Mouse (Mus musculus): ENCODE data around the gene 4833427G06Rik.
"Not testable (repeated sequence)": the region's sequence is repeated elsewhere in the genome, so short reads cannot be mapped to it uniquely, and the experiment has no call there.

Gene 4833427G06Rik

DNA sequence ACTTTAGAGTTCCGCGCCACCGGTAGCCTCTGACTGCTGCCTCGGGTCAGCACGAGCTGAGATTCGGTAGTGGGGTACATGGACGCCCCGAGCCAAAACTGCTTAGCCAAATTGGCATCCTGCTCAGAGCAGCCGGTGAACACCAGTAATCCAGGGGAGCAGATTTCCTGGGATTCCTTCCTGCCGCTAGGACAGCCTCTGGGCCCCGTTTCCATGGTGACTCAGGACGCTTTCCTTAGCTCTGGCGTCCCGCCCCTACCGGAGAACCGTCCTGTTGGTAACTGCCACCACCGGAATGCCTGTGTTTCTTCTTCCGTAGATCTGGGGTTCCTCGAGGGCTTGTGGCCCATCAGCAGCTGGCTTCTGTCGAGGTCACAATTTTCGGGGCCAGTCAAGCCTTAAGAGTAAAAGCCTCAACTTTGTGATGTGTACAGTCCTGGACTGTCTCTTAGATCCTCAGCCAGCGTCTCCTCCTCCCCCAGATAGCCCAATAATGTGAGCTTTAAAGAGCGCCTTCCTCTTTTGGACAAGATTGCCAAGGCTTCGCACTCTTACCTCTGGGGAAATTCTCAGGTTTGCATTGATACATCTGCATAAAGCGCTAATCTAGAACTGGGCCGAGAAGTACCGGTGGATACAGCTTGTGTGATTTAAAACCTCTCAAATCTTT is at the start of gene 4833427G06Rik:
Gene 4833427G06Rik, minus strand, starts transcription at position 323 of the 670 bp plus-strand sequence.
- DNase-seq (ENCODE audit: low read depth, low spot score): peak; percentile 54

GRCm38 (mm10) chr9:51147294-51147693 is 45.4 kb upstream of the 4833427G06Rik start:
- no peak for DNase-seq (ENCODE audit: low read depth, low spot score)

DNA sequence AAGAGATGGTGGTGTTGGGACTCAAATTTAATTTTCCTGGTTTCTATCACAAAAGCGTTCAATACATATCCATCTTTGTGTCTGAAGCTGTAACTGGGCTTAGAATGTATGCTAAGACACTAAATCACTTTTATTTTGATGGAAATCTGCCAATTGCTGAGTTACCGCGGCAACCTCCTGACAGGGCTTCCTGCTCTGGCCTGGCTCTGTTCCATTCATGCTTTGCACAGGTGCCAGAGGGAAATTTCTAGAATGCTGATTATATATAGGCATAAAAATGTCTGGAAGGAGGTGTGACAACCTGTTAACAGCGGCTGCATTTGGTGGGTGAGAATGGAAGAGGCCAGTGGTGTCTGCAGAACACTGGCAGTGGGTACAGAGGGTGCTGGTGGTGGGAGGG is 44.6 kb upstream of the 4833427G06Rik start:
- DNase-seq (ENCODE audit: low read depth, low spot score): no peak

GRCm38 (mm10) chr9:51144218-51144617 is 42.3 kb upstream of the 4833427G06Rik start:
- no peak for DNase-seq (ENCODE audit: low read depth, low spot score)

- DNase-seq (ENCODE audit: low read depth, low spot score): no peak
Observed at GRCm38 (mm10) chr9:51143437-51143836, 41.6 kb upstream of the 4833427G06Rik start.

DNA sequence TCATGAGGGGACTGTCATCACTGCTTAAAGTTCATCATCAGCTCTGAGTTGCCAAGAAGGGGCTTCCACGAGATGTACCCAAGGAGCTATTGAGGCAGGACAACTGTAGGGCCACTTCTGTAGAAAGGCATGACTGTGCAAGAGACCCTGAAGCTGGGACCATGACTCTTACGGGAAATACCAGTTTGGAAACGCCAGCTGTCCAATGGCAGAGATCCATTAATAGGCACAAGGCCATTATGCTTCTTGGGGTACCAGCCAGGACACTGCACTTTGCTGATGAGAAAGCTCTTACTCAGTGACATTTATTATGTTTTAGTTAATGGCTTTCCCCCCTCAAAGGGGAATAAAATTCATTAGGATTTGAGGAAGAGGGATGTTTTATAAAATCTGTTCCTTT is 38.8 kb upstream of the 4833427G06Rik start:
- DNase-seq (ENCODE audit: low read depth, low spot score): no peak

DNA sequence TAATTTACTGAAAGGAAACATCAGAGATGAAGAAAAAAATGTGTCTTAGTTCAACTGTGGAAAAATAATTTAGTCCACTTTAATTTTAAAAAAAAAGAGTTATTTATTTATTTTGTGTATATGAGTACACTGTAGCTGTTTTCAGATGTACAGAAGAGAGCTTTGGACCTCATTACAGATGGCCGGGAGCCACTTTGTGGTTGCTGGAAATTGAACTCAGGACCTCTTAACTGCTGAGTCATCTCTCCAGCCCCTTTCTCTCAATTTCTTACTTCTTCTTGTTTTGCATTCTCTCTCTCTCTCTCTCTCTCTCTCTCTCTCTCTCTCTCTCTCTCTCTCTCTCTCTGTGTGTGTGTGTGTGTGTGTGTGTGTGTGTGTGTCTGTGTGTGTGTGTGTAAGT is 37.5 kb upstream of the 4833427G06Rik start:
- DNase-seq (ENCODE audit: low read depth, low spot score): not testable (repeated sequence)

DNA sequence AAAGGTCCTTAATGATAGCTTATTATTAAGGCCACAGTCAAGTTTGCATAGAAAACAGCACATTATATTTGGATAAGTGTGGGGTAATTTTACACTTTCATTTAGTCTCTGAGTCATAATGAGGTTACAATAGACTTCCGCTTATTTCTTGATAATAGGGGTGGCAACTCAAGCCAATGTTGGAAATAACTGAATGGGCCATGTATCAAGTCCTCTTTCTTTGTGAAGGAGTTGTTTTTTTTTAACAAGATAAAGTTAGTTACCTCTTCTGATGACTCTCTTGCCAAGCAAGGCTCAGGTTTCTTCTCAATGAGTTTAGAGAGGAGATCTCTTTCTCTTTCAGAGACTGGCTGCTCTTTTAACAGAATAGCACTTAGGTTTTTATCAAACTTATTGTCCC is 36.4 kb upstream of the 4833427G06Rik start:
- no peak for DNase-seq (ENCODE audit: low read depth, low spot score)

DNA sequence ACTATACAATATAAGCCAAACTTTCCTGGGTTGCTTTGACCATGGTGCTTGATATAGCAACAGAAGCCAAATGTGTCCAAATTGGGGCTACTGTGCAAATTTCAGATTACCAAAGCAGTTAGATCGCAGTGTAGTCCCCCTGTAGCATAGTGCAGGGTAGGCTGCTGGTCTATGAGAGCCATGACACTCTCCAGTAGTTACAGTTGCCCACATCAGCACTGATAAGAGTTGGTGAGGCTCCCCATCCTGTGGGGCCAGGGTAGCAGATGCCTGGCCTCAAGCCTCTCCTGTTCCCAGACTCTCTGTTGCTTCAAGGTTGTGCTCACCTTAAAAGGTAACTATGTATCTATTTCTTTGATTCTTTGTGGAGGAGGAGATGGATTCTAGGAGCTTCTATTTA is 36.0 kb upstream of the 4833427G06Rik start:
- no peak for DNase-seq (ENCODE audit: low read depth, low spot score)

DNA sequence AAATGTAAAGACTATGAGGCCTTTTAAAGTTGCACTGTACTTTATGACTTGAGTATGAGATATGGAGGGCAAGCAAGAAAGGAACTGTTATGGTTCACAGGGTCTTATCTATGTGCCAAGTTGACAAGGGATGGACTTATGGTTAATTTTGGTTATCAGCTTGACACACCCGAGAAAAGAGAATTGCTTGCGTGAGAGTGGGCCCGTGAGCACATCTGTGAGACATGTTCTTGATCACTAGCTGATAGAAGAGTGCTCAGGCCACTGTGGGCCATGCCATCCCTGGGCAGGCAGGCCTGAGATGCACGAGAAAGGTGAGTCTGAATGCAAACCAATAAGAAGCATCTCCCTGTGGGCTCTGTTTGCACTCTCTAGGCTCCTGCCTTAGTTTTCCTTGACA is 35.6 kb upstream of the 4833427G06Rik start:
- DNase-seq (ENCODE audit: low read depth, low spot score): no peak

- DNase-seq (ENCODE audit: low read depth, low spot score): no peak
Observed at GRCm38 (mm10) chr9:51136985-51137384, 35.1 kb upstream of the 4833427G06Rik start.

GRCm38 (mm10) chr9:51114767-51115166 is 12.9 kb upstream of the 4833427G06Rik start:
- DNase-seq (ENCODE audit: low read depth, low spot score): no peak

DNA sequence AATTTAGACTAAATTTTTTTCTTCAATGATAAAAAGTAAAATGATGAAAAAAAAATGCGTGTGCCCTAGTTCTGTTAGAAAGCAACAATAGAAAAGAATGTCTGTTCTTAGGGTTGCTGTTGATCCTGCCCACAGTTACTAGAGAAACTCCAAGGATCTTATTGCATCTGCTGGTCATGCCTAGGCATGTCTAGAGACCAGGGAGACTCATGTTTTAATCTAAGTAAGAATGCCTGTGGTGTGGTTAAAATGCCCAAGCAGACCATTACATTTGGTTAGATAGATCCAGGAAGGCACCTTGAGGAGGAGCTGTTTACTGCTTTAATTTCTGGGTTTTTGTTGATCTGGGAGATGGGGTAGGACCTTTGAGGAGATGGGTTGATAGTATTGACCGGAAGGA is 3.9 kb upstream of the 4833427G06Rik start:
- no peak for DNase-seq (ENCODE audit: low read depth, low spot score)

GRCm38 (mm10) chr9:51103808-51104514 is 2.1 kb upstream of the 4833427G06Rik start:
- no peak for DNase-seq (ENCODE audit: low read depth, low spot score)

DNA sequence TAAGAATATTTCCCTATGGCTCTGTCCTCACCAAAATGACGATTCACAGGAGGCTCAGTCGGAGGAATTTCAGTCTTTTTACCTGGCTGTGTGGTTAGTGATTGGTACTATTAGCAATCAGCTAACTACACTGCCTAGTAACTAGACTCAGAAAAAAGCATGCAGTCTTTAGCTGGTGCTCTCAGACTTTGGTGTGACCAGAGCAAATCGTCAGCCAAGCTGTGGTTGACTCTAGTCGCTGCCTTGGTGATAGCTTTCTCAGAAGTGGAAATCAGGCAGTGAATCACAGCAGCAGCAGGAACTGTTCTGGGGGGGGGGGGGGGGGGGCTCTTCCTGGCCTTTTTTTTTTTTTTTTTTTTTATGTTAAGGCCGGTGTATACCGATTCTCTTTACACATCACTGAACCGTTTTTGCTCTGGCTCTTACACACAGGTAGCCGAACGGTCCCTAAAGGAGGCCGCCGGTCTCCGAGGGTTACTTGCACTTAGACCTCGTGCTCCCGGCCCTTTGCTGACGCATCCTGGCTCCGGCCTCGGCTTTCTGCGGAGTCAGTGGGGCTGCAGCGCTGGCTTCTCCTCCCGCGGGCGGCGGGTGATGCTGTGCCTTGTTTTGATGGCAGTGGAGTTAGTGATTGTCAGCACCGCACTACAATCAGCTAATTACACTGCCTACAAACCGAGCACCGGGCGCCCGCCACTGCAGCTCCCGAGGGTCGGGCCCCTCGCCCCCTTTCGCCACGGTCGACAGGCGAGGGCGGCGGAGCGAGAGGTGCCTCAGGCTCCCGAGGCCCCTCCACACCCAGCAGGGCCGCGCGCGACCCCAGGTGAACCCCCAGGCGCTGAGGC is 1.3 kb upstream of the 4833427G06Rik start:
- DNase-seq (ENCODE audit: low read depth, low spot score): no peak

- DNase-seq (ENCODE audit: low read depth, low spot score): no peak
Observed at GRCm38 (mm10) chr9:51096306-51096705, 5.6 kb downstream of the 4833427G06Rik start.

GRCm38 (mm10) chr9:51093697-51094096 is 8.2 kb downstream of the 4833427G06Rik start:
- DNase-seq (ENCODE audit: low read depth, low spot score): no peak

- DNase-seq (ENCODE audit: low read depth, low spot score): no peak
Observed at GRCm38 (mm10) chr9:51081614-51082013, 20.3 kb downstream of the 4833427G06Rik start.

DNA sequence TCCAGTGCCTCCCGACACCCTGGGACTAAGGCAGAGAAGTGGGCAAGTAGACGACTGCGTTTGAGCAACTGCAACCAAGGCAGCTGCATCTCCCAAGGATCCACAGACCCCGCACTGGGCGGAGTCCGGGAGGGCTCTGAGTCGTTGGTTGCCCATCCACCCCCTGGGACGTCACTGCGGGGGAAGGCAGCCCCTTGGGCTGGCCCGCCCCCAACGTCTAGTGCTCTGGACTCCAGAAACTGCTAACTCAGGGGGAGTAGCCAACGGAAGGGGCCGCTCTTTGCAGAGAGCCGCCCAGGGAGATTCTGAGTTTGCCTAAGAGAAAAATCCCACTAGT is 24.9 kb downstream of the 4833427G06Rik start, which contains the start of gene Layn:
Gene Layn, minus strand, starts transcription at position 116 of the 337 bp plus-strand sequence.
- peak; percentile 59 for DNase-seq (ENCODE audit: low read depth, low spot score)

DNA sequence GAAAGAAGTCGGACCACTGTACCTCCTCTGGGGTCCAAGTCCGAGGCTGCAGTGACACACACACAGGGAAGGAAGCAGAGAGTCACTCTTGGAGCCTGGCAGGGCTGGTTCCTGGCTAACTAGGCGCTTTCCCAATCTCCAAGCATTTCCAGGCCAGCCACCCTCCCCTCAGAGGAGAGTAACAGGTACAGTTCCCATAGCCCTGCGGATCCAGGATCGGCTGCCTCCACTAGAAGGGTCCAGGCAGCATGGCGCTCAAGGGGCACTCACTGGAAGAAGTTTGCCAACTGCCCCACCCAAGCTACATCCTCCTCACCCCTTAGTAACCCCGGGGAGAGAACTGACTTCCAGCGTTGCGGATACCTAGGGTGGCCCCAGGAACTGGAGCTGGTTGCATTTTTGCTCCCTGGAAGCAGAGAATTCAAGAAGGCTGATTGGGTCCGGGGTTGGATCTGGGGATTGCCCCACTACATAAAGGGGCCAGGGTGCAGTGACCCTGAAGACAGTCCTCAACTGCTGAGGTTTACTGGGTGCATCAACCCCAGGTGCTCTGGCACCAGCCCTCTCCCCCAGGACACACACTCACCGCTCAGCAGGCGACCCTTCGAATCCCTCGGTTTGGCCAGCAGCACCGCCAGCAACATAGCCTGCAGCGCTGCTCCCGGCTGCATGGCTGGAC is 25.4 kb downstream of the 4833427G06Rik start:
- DNase-seq (ENCODE audit: low read depth, low spot score): no peak

GRCm38 (mm10) chr9:51075780-51076179 is 26.1 kb downstream of the 4833427G06Rik start:
- DNase-seq (ENCODE audit: low read depth, low spot score): no peak

DNA sequence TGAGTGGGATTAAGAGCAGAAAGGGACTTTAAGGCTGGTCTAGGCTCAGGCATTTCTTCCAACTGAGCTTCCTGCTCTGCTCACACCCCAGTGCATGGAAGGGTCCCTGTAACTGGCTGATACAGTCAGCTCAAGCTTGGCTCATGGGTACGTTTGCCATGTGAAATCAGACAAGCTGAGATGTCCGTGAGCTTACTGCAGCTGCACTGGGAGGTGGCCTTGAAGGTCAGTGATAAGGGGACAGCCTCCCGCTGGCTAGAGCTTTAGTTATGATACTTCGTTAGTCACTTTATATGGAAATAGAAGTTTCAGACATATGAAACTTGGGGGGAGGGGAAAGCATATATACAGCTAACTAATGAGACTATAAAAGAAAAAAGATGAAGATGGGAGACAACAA is 31.1 kb downstream of the 4833427G06Rik start:
- no peak for DNase-seq (ENCODE audit: low read depth, low spot score)

Measured in embryo, embryonic 11.5 days (tissue).